Mouse (Mus musculus) cerebellum, adult 18-20 months (tissue): ENCODE data around the gene Tcl1b3.
A peak's percentile ranks its signal among the peaks of the same experiment; 100 is the strongest.
"Not testable (repeated sequence)": the region's sequence is repeated elsewhere in the genome, so short reads cannot be mapped to it uniquely, and the experiment has no call there.

ENCODE experiments used
- DNase-seq, 2 experiments: peaks; one replicate each; pipeline ENCODE4 v3.0.0; 2021

The Tcl1b3 gene

GRCm38 (mm10) chr12:105190743-105191142, at the start of gene Tcl1b3:
Gene Tcl1b3, plus strand, starts transcription at chr12:105191043.
- not testable (repeated sequence) for DNase-seq

GRCm38 (mm10) chr12:105143096-105143495, 47.7 kb upstream of the Tcl1b3 start:
- no peak for DNase-seq

GRCm38 (mm10) chr12:105144928-105145327, 45.9 kb upstream of the Tcl1b3 start:
- not testable (repeated sequence) for DNase-seq

- no peak for DNase-seq
These were observed 45.1 kb upstream of the Tcl1b3 start, which contains the start of gene Tcl1b2 for GRCm38 (mm10) chr12:105145714-105146113. Gene Tcl1b2, plus strand, starts transcription at chr12:105146014.

GRCm38 (mm10) chr12:105155286-105155685, 35.6 kb upstream of the Tcl1b3 start:
- not testable (repeated sequence) for DNase-seq

- DNase-seq: no peak
These were observed 32.0 kb upstream of the Tcl1b3 start for GRCm38 (mm10) chr12:105158842-105159241.

- no peak for DNase-seq
These were observed 31.5 kb upstream of the Tcl1b3 start, which contains the start of gene Tcl1b1 for GRCm38 (mm10) chr12:105159390-105159789. Gene Tcl1b1, plus strand, starts transcription at chr12:105159690.

- no peak for DNase-seq
These were observed 24.1 kb upstream of the Tcl1b3 start for GRCm38 (mm10) chr12:105166734-105167133.

GRCm38 (mm10) chr12:105173366-105173765, 17.5 kb upstream of the Tcl1b3 start:
- no peak for DNase-seq

- DNase-seq: peak; percentile 21 to 31
These were observed 16.5 kb upstream of the Tcl1b3 start for GRCm38 (mm10) chr12:105174318-105174717.

GRCm38 (mm10) chr12:105176044-105176443, 14.8 kb upstream of the Tcl1b3 start, which contains the start of gene Tcl1b5:
Gene Tcl1b5, plus strand, starts transcription at chr12:105176344.
- DNase-seq: not testable (repeated sequence)

- not testable (repeated sequence) for DNase-seq
These were observed 9.7 kb upstream of the Tcl1b3 start for GRCm38 (mm10) chr12:105181040-105181644.

- DNase-seq: not testable (repeated sequence)
These were observed 1.9 kb upstream of the Tcl1b3 start for GRCm38 (mm10) chr12:105188980-105189379.

GRCm38 (mm10) chr12:105199684-105200497, 9.0 kb downstream of the Tcl1b3 start:
- not testable (repeated sequence) for DNase-seq

GRCm38 (mm10) chr12:105201657-105202056, 10.8 kb downstream of the Tcl1b3 start, which contains the start of gene Tcl1b4:
Gene Tcl1b4, plus strand, starts transcription at chr12:105201957.
- DNase-seq: not testable (repeated sequence)

GRCm38 (mm10) chr12:105207071-105207470, 16.2 kb downstream of the Tcl1b3 start:
- DNase-seq: no peak

GRCm38 (mm10) chr12:105208441-105208840, 17.6 kb downstream of the Tcl1b3 start:
- no peak for DNase-seq

- no peak for DNase-seq
These were observed 18.4 kb downstream of the Tcl1b3 start for GRCm38 (mm10) chr12:105209231-105209630.

GRCm38 (mm10) chr12:105217101-105217760, 26.4 kb downstream of the Tcl1b3 start:
- DNase-seq: no peak

GRCm38 (mm10) chr12:105222601-105223319, 31.9 kb downstream of the Tcl1b3 start, which contains the start of gene Tcl1:
Gene Tcl1, minus strand, starts transcription at chr12:105222793.
- DNase-seq: no peak

- no peak for DNase-seq
These were observed 33.9 kb downstream of the Tcl1b3 start for GRCm38 (mm10) chr12:105224621-105225320.

- no peak for DNase-seq
These were observed 43.5 kb downstream of the Tcl1b3 start for GRCm38 (mm10) chr12:105234362-105234761.
